ENCODE assay signal across 1 mouse cellular context in the genomic region with DNA sequence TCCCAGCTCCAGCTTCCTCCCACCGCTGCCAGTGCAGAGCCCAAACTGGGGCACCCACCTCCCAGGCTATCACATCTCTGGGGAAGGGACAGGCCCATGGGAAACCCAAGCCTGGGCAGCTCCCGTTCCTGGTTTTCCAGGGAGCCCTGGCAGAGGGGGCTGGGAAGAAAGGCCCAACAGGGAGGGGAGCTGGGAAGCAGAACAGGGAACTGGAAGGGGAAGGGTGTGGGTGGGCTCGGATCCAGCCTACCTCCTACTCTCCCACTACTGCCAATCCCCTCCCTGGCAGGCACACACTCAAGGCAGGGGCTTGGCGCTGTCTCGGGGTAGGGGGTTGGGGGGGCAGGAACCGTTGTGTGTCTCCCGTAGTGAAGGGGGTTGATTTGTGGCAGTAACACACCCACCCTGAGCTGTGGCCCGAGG.
TF ChIP-seq lines count a peak whose summit lies in the region.

No protein-coding gene starts in this region.

TF ChIP-seq in MEL, 35 proteins besides CTCF, POLR2A, EP300 and RAD21 (continued from another document):
- TF ChIP-seq UBTF (IDR thresholded peaks at IDR 0.05; ENCODE audit: borderline replicate concordance, insufficient read depth, low read depth, low read length) (no peak), MYB (IDR thresholded peaks at IDR 0.05; ENCODE audit: low read depth, low read length) (no peak)
TF ChIP-seq in MEL: peak in this region for 0.
